27 mouse cellular contexts compared by ENCODE assay signal in the genomic region with DNA sequence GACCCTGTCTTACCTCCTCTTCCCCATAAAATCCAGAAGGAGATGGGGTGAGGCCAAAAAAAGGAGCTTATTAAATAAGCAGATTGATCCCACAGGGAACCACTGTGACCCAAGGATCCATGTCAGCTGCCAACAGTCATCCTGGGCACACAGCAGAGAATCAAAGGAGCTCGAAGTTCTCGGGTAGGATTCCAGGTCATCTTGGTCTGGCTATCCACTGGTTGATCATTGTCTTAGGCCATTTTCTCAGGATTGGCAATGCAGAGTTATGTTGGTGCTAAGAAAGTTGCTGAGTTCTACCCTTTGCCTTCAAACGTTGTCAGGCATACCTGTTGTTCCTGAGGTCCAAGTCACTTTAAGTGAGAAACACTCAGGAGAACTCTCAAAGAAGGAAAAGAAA. TPM values are rescaled to one million over a fixed set of nuclear protein-coding genes. Genes with fewer than 3 reads are reported as not detected.
DNase-seq lines count a peak whose midpoint lies in the region; ATAC-seq and TF ChIP-seq lines count a peak whose summit lies in the region.
"Had no signal": no experiment of that assay in that cellular context is flagged by ENCODE, and none has a peak within 500 bp of the region (broad histone marks: within the 10 kb centered on the region; RNA-seq: fewer than 3 reads in every experiment).

No protein-coding gene starts in this region.

- 66% methylated on average over 3 of the region's 3 CpGs for WGBS in kidney, adult 2 months
- WGBS in kidney, embryonic 16.5 days: 90% methylated on average over 3 of the region's 3 CpGs
- WGBS in kidney, embryonic 15.5 days: 87% methylated on average over 3 of the region's 3 CpGs

- no peaks in the 10 kb centered on the region for H3K27me3 ChIP-seq in kidney, adult 2 months (replicated peaks; ENCODE audit: control insufficient read depth, insufficient read depth, low read length)
- no peaks in the 10 kb centered on the region for H3K27me3 ChIP-seq in kidney, embryonic 16.5 days (ENCODE audit: insufficient read depth, low read length)
- H3K27me3 ChIP-seq in kidney, embryonic 15.5 days: no peaks in the 10 kb centered on the region
- H3K27me3 ChIP-seq: CH12.LX; forebrain, embryonic 13.5 days; forebrain, embryonic 15.5 days; Patski had no signal

- no peak overlapping the region for H3K9ac ChIP-seq in kidney, embryonic 16.5 days (replicated peaks; ENCODE audit: low read length)
- H3K9ac ChIP-seq in kidney, embryonic 15.5 days: no peak overlapping the region
- H3K9ac ChIP-seq: embryonic facial prominence, embryonic 12.5 days; forebrain, embryonic 13.5 days; forebrain, embryonic 15.5 days; forebrain, postnatal 0 days had no signal

- no peaks in the 10 kb centered on the region for H3K9me3 ChIP-seq in kidney, embryonic 16.5 days (ENCODE audit: low read length)
- no peaks in the 10 kb centered on the region for H3K9me3 ChIP-seq in kidney, embryonic 15.5 days (replicated peaks)
- H3K9me3 ChIP-seq: embryonic facial prominence, embryonic 10.5 days; embryonic facial prominence, embryonic 12.5 days; forebrain, embryonic 13.5 days; forebrain, embryonic 15.5 days had no signal

- DNase-seq in adrenal gland, postnatal 10 days: peak; percentile 12
- no peak for DNase-seq in adrenal gland, adult 2 months
- peak; percentile 67 for DNase-seq in kidney, adult 2 months
- peak; percentile 56 for DNase-seq in kidney, adult 9 months
- DNase-seq: adrenal gland, postnatal 14 days; adrenal gland, postnatal 36 days; B cell, adult 2 months; cerebellum, adult 11-12 months; cerebellum, adult 2 months; cerebellum, adult 9-10 months; cerebellum, postnatal 10 days; cerebellum, postnatal 25 days; forebrain, postnatal 0 days had no signal

- no peak for TF ChIP-seq POLR2A in kidney, adult 2 months (IDR thresholded peaks at IDR 0.05; ENCODE audit: low read depth, low read length)

- ATAC-seq in kidney, embryonic 16.5 days (ENCODE audit: low FRiP score, low TSS enrichment): no peak
- no peak for ATAC-seq in kidney, embryonic 15.5 days (replicated peaks; ENCODE audit: low FRiP score)
- ATAC-seq: activated CD4-positive, CD25-positive, alpha-beta regulatory T cell, adult 4 months; CD4-positive, CD25-positive, alpha-beta regulatory T cell, adult 4 months; forebrain, embryonic 13.5 days; forebrain, embryonic 15.5 days; forebrain, postnatal 0 days; Patski had no signal

- peaks cover 5% of the 10 kb centered on the region; the same call in 1 of the 2 replicates for H3K4me1 ChIP-seq in kidney, adult 2 months (ENCODE audit: control insufficient read depth, insufficient read depth, low read length)
- H3K4me1 ChIP-seq in kidney, embryonic 16.5 days (ENCODE audit: insufficient read depth, low read length): no peaks in the 10 kb centered on the region
- H3K4me1 ChIP-seq in kidney, embryonic 15.5 days: 0 out of 2 replicates have a peak, but pooled peaks cover 6% of the 10 kb centered on the region

- no peak for TF ChIP-seq CTCF in kidney, adult 2 months (conservative IDR thresholded peaks at IDR 0.05; ENCODE audit: insufficient read depth, insufficient read length, low read depth, low read length)

- H3K36me3 ChIP-seq in kidney, adult 2 months (ENCODE audit: control insufficient read depth, insufficient read depth, low read length): no peaks in the 10 kb centered on the region
- no peaks in the 10 kb centered on the region for H3K36me3 ChIP-seq in kidney, embryonic 16.5 days (ENCODE audit: insufficient read depth, low read length)
- H3K36me3 ChIP-seq in kidney, embryonic 15.5 days: no peaks in the 10 kb centered on the region
- H3K36me3 ChIP-seq: embryonic facial prominence, embryonic 10.5 days; embryonic facial prominence, embryonic 12.5 days; forebrain, embryonic 15.5 days; G1E had no signal

- no peak overlapping the region for H3K4me3 ChIP-seq in kidney, adult 2 months (ENCODE audit: insufficient read depth, low read depth, low read length)
- no peak overlapping the region for H3K4me3 ChIP-seq in kidney, embryonic 16.5 days (ENCODE audit: low read length)
- no peak overlapping the region for H3K4me3 ChIP-seq in kidney, embryonic 15.5 days (replicated peaks)
- H3K4me3 ChIP-seq: embryonic facial prominence, embryonic 10.5 days; embryonic facial prominence, embryonic 12.5 days; forebrain, embryonic 13.5 days; forebrain, embryonic 15.5 days had no signal

- 0 out of 2 replicates have a peak overlapping the region, but pooled peaks have one; percentile 26 for H3K27ac ChIP-seq in kidney, adult 2 months (ENCODE audit: insufficient read depth, low read depth, low read length)
- H3K27ac ChIP-seq in kidney, embryonic 16.5 days (ENCODE audit: low read length): no peak overlapping the region
- H3K27ac ChIP-seq in kidney, embryonic 15.5 days: no peak overlapping the region
- H3K27ac ChIP-seq: embryonic facial prominence, embryonic 10.5 days; embryonic facial prominence, embryonic 12.5 days; forebrain, embryonic 13.5 days; forebrain, embryonic 15.5 days had no signal

- H3K4me2 ChIP-seq in kidney, embryonic 16.5 days (replicated peaks; ENCODE audit: low read depth, low read length): no peak overlapping the region
- H3K4me2 ChIP-seq in kidney, embryonic 15.5 days: no peak overlapping the region
- H3K4me2 ChIP-seq: embryonic facial prominence, embryonic 12.5 days; forebrain, embryonic 13.5 days; forebrain, embryonic 15.5 days had no signal

RNA-seq across cellular contexts. Expression of gene L1td1, which starts 26.4 kb away (rescaled TPM):
- total RNA-seq in adrenal gland, postnatal 10 days (2021): not detected
- not detected for total RNA-seq in adrenal gland, adult 2 months (2021)
- not detected in 2 replicates for polyA plus RNA-seq in adrenal gland, adult 2 months (2012; rRNA removed)
- not detected in 2 replicates for polyA plus RNA-seq in kidney, adult 2 months (2012; rRNA removed)
- polyA plus RNA-seq in kidney, embryonic 16.5 days (2015; fragmentation: Nextera tagmentation; extraction: Ambion mirVana): 0.45 and 0.50 TPM in 2 replicates
- 0.13 and 1.2 TPM in 2 replicates for polyA plus RNA-seq in kidney, embryonic 15.5 days (2015; fragmentation: Nextera tagmentation; extraction: Ambion mirVana)
- total RNA-seq: adrenal gland, adult 18-20 months; adrenal gland, postnatal 14 days; adrenal gland, postnatal 36 days; CH12.LX; forebrain, postnatal 0 days had no signal
- polyA plus RNA-seq: activated CD4-positive, CD25-positive, alpha-beta regulatory T cell, adult 4 months; embryonic facial prominence, embryonic 14.5 days; forebrain, embryonic 11.5 days; forebrain, embryonic 13.5 days; forebrain, embryonic 15.5 days; G1E; Patski had no signal
